Mouse (Mus musculus) E14TG2a.4 (cell line): ENCODE measurements around the gene Srm.

Source experiments
- CTCF ChIP-seq: conservative IDR thresholded peaks from 2 replicates; pipeline ENCODE4 v1.5.1; 2014; ENCODE audit warnings: low read length
- NANOG ChIP-seq: IDR thresholded peaks from 2 replicates; pipeline ENCODE4 v1.6.1; 2014; ENCODE audit warnings: borderline replicate concordance, low read length, mixed read lengths
- POU5F1 ChIP-seq: IDR thresholded peaks from 2 replicates; pipeline ENCODE4 v1.6.1; 2014; ENCODE audit warnings: low read length, borderline replicate concordance

GRCm38 (mm10) chr4:148627246-148627645 is 35.9 kb downstream of the Srm start:
- TF ChIP-seq CTCF (no peak), NANOG (no peak), POU5F1 (no peak)
